Mouse (Mus musculus): Measurements from ENCODE around the gene Olfr1084.
"Not testable (repeated sequence)": the region's sequence is repeated elsewhere in the genome, so short reads cannot be mapped to it uniquely, and the experiment has no call there.

Gene Olfr1084

DNA sequence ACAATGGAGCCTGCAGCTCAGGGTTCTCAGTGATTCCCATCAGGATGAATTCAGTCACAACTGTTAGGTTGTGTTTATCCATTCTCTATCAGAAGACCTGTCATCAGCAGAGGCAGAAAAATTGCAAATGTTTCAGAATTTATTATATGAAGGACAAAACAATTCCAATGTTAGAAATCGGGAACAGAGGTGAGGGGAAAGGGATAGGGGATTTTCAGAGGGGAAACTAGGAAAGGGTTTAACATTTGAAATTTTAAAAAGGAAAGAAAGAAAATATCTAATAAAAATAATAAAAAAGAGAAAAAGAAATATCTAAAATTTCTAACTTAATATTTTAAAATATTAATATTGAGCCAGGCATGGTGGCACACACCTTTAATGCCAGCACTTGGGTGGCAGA, at the start of gene Olfr1084:
TSS of gene Olfr1084 (minus strand) at position 101 of the 400 bp plus-strand sequence.
- DNase-seq (ENCODE audit: extremely low read depth, insufficient read length, low spot score): not testable (repeated sequence)

- no peak for DNase-seq (ENCODE audit: extremely low read depth, insufficient read length, low spot score)
These were observed 40.5 kb upstream of the Olfr1084 start, which contains the start of gene Olfr1086 for GRCm38 (mm10) chr2:86679992-86680391. Olfr1086 (minus strand) TSS chr2:86680092.

- no peak for DNase-seq (ENCODE audit: extremely low read depth, insufficient read length, low spot score)
These were observed 22.4 kb upstream of the Olfr1084 start, which contains the start of gene Olfr1085 for GRCm38 (mm10) chr2:86661919-86662318. Olfr1085 (minus strand) TSS chr2:86662019.

GRCm38 (mm10) chr2:86598866-86599265, 40.7 kb downstream of the Olfr1084 start, which contains the start of gene Olfr1082:
Olfr1082 (minus strand) TSS chr2:86598966.
- DNase-seq (ENCODE audit: extremely low read depth, insufficient read length, low spot score): not testable (repeated sequence)

Data from 3134 (cell line).